Mouse (Mus musculus): ENCODE results near the gene Aldh4a1.
A peak's percentile ranks its signal among the peaks of the same experiment; 100 is the strongest.

Gene Aldh4a1

GRCm38 (mm10) chr4:139624706-139625105 is 2.0 kb downstream of the Aldh4a1 start:
- DNase-seq = peak; percentile 62 to 76

DNA sequence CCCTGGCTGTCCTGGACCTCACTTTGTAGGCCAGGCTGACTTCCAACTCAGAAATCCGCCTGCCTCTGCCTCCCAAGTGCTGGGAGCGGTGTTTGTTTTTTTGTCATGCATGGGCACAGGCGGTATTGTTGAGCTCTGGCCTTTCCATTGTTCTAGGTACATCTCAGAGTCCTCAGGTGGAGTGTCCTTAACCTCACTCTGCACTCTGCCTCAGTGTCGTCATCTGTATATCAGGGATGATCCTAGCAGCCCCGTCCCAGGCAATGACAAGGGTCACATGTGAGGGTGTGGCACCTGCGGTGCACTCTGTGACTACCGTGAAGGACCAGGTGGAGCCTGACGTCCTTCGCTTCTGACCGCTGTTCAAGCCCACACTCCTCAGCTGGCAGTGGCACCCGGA is 4.7 kb downstream of the Aldh4a1 start:
- no peak for DNase-seq

- DNase-seq = no peak
These were observed 7.5 kb downstream of the Aldh4a1 start for GRCm38 (mm10) chr4:139630171-139630570.

GRCm38 (mm10) chr4:139631141-139631540 is 8.5 kb downstream of the Aldh4a1 start:
- DNase-seq = peak in 1 of 2 experiments; percentile 53

- DNase-seq = no peak
These were observed 9.0 kb downstream of the Aldh4a1 start for GRCm38 (mm10) chr4:139631569-139632253.

GRCm38 (mm10) chr4:139632254-139632580 is 9.6 kb downstream of the Aldh4a1 start:
- DNase-seq = no peak

- DNase-seq = peak; percentile 57 to 77
These were observed 13.7 kb downstream of the Aldh4a1 start for GRCm38 (mm10) chr4:139636373-139636772.

GRCm38 (mm10) chr4:139637847-139638246 is 15.2 kb downstream of the Aldh4a1 start:
- DNase-seq = no peak

DNA sequence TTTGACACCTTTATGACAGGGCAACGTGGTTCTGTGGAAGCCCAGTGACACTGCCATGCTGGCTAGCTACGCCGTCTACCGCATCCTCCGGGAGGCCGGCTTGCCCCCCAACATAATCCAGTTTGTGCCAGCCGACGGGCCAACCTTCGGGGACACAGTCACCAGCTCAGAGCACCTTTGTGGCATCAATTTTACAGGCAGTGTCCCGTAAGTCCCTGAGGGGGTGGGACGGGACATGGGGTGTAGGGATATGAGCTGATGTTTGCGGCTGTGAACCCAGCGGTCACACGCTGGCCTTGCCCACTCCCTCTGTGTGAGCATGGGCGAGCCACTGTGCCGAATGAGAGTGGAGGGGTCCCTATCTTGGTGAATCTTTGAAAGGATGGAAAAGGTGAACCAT is 15.7 kb downstream of the Aldh4a1 start:
- no peak for DNase-seq

- DNase-seq = no peak
These were observed 17.1 kb downstream of the Aldh4a1 start for GRCm38 (mm10) chr4:139639801-139640200.

GRCm38 (mm10) chr4:139640333-139640732 is 17.7 kb downstream of the Aldh4a1 start:
- DNase-seq = no peak

- DNase-seq = no peak
These were observed 18.1 kb downstream of the Aldh4a1 start for GRCm38 (mm10) chr4:139640775-139641174.

DNA sequence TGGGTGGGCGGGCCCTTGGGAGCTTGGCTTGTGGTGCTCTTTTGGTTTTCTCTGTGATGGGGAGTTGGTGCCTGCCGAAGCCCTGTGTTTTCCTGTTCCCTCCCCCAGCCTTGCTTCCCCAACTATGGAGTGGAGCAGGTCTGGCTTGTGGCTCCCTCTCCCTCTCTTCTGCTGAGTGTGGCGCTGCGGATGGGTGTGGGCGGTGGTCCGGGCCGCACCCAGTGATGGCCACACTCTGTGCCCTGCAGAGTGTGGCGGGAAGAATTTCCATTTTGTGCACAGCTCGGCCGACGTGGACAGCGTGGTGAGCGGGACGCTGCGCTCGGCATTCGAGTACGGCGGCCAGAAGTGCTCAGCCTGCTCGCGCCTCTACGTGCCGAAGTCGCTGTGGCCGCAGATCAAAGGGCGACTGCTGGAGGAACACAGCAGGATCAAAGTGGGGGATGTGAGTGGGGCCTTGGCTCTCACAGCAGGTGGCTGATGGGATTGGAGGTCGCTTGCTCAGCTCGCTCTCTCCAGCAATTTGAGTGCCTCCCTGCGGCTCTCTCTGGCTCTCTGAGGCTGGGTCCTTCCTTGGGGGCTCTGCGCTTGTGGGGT is 19.3 kb downstream of the Aldh4a1 start:
- DNase-seq = peak in 1 of 2 experiments; percentile 42

- peak; percentile 72 to 81 for DNase-seq
These were observed 21.3 kb downstream of the Aldh4a1 start for GRCm38 (mm10) chr4:139643972-139644371.

GRCm38 (mm10) chr4:139646916-139647315 is 24.2 kb downstream of the Aldh4a1 start:
- no peak for DNase-seq

DNA sequence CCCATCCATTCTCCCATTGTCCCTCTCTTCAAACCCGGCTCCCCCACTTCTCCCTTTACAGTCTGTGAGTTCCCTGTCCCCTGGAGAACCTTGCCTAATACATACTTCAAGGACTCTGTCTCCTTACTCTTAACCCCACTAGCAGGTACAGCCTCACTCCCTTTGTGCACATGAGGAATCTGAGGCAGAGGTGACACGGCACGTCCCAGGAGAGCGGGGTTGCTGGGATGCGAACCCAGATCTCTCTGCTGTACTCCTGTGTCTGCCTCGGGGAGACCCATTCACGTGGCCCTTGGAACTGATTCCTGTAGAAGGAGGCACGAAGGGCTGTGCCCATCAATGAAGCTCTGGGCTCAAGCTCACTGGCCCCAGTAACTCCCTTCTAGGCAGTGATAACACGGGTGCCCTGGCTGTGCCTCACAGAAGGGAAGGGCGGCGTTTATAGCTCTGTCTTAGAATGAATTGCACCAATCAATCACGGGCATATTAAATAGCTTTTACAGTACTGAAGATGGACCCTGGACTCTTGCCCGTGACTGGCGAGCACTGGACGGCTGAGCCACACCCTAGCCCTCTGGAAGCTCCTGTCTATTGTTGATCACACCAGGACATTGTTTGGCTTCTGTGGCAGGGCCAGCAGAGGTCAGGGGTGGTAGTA is 27.5 kb downstream of the Aldh4a1 start:
- no peak for DNase-seq

- no peak for DNase-seq
These were observed 28.2 kb downstream of the Aldh4a1 start for GRCm38 (mm10) chr4:139650907-139651306.

DNA sequence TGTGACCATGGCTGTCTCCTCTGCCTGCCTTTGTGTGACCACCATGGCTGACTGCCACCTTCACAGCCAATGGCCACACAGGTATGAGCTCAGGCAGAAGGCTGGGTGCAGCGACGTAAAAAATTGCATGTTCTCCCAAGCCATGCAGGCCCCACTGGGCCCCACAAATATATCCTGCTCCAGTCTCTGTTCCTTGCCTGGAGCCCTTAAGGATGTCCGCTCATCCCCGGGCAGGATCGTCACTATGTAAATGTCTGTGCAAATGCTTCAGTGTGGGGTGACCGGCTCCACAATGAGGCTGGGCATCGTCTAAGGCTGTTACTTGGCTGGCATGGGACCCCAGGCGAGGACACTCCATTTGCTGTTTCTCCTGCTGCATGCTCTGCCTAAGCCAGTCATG is 30.6 kb downstream of the Aldh4a1 start, which contains the start of gene Tas1r2:
Tas1r2 (plus strand) TSS at position 301 of the 400 bp plus-strand sequence.
- no peak for DNase-seq

- no peak for DNase-seq
These were observed 39.2 kb downstream of the Aldh4a1 start for GRCm38 (mm10) chr4:139661897-139662296.

DNA sequence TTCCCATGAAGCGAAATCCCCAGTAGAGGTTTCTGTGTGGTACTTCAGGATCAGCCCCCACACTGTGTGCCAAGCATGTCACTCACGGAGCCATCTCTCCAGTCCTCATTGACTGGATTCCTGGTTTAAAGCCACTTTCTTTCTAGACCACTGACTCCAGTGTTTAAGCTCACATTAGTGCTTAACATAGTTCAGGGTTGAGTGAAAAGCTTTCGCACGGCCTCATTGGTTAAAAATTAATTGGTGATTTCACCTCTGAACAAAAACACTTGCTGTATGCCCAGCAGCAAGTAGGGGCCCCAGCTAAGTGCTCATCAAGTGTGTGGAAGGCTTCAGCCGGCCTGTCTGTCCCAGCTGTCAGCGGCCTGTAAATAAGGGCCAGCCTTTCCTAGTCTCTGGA is 45.0 kb downstream of the Aldh4a1 start:
- DNase-seq = no peak

DNA sequence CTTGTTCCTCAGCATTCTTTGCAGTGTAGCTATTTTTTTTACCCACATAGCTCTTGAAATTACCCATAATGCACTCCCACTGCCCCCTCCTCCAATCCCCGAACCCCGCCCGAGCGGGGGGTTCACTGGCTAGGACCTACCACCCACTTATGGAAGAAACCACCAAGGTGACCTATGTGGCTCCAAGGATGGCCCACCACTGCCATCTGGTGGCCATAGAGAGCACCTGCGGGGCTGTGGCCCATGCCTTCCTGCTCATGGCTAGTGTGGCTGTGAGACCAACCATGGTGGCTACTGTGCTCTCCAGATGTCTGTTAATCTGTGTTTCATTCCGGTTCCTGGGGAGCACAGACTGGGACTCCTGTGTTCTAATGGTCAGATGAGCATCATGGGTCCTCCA is 47.2 kb downstream of the Aldh4a1 start:
- peak; percentile 44 to 55 for DNase-seq

DNA sequence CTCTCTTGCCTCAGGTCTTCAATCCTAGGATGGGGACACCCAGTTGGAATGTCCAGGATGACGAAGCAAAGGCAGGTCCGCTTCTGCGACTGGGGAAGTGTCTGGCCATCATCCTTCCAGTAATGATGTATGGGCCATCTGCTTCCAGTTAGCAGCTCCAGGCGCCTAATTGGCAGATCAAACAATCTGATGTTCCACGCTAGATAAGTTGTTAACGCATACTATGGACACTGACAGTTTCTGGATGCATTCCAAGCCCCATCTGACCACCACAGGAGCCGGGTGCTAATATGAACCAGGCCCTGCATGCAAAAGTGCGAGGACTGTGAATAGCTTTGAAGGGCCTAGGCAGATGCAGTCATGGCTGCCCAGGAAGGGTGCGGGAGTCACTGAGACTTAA is 53.0 kb downstream of the Aldh4a1 start:
- no peak for DNase-seq

DNA sequence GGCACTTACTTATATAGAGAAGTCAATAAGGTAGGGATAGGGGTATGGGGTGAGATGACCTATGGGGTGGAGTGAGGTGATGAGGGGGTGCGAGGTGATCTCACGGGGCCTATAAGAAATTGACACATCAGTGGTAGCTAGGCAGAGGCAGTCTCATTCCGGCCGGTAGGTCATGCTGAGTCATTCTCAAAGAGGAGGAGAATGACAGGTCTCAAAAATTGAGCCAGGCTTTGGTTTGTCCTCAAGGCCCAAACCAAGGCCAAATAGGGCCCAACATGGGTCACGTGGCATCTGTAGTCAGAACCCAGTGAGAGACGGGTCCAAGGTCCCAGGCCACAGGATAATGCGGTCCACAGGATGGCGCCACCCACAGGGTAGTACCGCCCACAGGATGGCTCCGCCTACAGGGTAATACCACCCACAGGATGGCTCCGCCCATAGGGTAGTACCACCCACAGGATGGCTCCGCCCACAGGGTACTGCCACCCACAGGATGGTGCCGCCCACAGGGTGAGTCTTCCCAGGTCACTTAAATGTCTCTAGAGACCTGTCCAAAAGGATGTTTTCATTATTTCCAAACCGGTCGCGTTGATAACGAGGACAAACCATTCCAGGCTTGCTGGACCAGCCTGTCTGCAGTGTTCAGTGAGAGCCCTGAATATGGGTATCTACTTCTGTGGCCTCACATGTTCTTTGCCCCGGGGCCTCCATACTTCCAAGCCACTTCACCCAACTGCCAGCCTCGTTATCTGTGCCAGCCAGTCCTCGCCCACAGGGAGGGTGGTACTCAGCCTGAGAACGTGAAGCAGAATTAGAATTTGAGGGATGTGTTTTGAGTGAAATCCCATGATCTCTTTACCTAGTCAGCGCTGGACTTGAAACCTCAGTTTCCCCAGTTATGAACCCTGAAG is 61.3 kb downstream of the Aldh4a1 start:
- DNase-seq = peak in 1 of 2 experiments; percentile 9
